Mouse (Mus musculus) liver, postnatal 0 days (tissue): ENCODE results near the gene Clcnkb.
A peak's percentile ranks its signal among the peaks of the same experiment; 100 is the strongest.

Experiments
- CTCF ChIP-seq: sonication (generic); IDR thresholded peaks from 2 replicates; pipeline ENCODE4 v1.5.1; 2016; ENCODE audit warnings: antibody characterized with exemption, low read depth
- EP300 ChIP-seq: IDR thresholded peaks from 2 replicates; pipeline ENCODE4 v1.6.1; 2016; ENCODE audit warnings: antibody characterized with exemption, low read depth, mild to moderate bottlenecking

GRCm38 (mm10) chr4:141411430-141411992 is 4.3 kb downstream of the Clcnkb start:
- TF ChIP-seq CTCF (peak; percentile 40), EP300 (no peak)
